Mouse (Mus musculus) small intestine, adult 2 months (tissue): Measurements from ENCODE around the gene Snx29. TPM values are rescaled to one million over a fixed set of nuclear protein-coding genes. Genes with fewer than 3 reads are reported as not detected.

Source experiments
- H3K27ac ChIP-seq: fragments of 200-500 bp; 2 replicates; pipeline ENCODE4 v1.5.1; 2012; ENCODE audit warnings: low read depth, low read length, control low read depth, inconsistent platforms; ENCODE audit not compliant: insufficient read depth
- H3K27me3 ChIP-seq: fragments of 200-500 bp; 2 replicates; pipeline ENCODE4 v1.6.1; 2012; ENCODE audit warnings: mild to moderate bottlenecking, moderate library complexity, low read length, inconsistent platforms; ENCODE audit not compliant: control insufficient read depth, insufficient read depth
- H3K36me3 ChIP-seq: fragments of 200-500 bp; 2 replicates; pipeline ENCODE4 v1.6.1; 2012; ENCODE audit warnings: mild to moderate bottlenecking, low read length, control low read depth, inconsistent platforms; ENCODE audit not compliant: control insufficient read depth, insufficient read depth
- H3K4me1 ChIP-seq: fragments of 200-500 bp; 2 replicates; pipeline ENCODE4 v1.6.1; 2012; ENCODE audit warnings: low read length, inconsistent platforms, mixed read lengths; ENCODE audit not compliant: control insufficient read depth, insufficient read depth, insufficient read length
- H3K4me3 ChIP-seq: fragments of 200-500 bp; 2 replicates; pipeline ENCODE4 v1.5.1; 2012; ENCODE audit warnings: low read depth, mild to moderate bottlenecking, control low read depth, inconsistent platforms, low read length, moderate library complexity
- CTCF ChIP-seq: fragments of 200-500 bp; IDR thresholded peaks from 2 replicates; pipeline ENCODE4 v1.5.1; 2012; ENCODE audit warnings: low read depth, mild to moderate bottlenecking, control low read depth, inconsistent platforms, low read length, moderate library complexity, mixed read lengths; ENCODE audit not compliant: insufficient replicate concordance, insufficient read length; ENCODE audit errors: extremely low read depth
- POLR2A ChIP-seq: fragments of 200-500 bp; IDR thresholded peaks from 2 replicates; pipeline ENCODE4 v1.6.1; 2012; ENCODE audit warnings: low read depth, mild to moderate bottlenecking, control low read depth, inconsistent platforms, low read length, moderate library complexity
- WGBS: fragments of 180-500 bp; shearing (Covaris S2); methylation state at CpG from one replicate; pipeline ENCODE4 v1.1.7; 2018; 5-methylcytosine and 5-hydroxymethylcytosine counted together
- polyA plus RNA-seq: library from polyadenylated mRNA; depleted of rRNA; stranded (reverse); fragments of >200 nt; gene quantifications from 2 replicates; pipeline ENCODE4 v1.2.3, GENCODE M21; 2012

Gene Snx29
- polyA plus RNA-seq, 1 experiment = 6.0 TPM

DNA sequence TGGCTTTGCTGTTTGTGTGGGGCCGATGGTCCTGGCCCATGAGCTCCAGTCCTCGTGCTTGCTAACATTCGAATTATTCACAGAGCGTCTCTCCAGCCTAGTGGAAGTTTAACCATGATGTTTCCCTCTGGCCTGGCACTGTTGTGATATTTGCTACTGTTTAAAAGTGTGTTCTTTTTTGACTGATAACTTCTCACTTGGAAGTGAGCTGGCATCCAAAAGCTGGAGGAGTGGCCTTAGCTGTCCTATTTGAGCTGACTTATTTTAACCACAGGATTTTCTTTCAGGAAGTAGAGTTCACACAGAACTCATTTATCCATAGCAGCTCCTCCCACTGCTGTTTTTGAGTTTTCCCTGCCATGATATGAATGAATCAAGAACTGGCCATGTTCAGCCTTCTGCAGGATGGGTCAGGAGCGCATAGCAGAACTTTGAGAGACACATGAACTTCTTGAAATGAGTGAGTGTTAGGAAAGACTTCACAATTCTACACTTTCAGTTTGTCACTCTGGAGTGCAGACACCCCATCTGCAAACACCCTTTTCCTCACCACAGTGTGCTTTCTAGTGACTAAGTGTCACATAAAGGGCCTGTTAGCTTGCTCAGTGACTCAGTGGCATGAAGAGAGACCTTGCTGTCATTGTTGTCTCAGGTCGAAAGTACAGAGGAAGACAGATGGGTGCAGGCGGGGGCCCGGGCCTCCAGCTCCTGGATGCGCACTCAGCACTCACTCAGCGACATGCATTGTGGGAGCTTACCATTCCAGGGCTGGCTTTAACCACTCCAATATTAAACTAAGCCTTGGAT is 152.6 kb downstream of the Snx29 start:
- TF ChIP-seq POLR2A (no peak), CTCF (no peak)
- H3K4me3 ChIP-seq = no peak overlapping the region
- peaks cover 10% of the 10 kb centered on the region; the same call in 1 of the 2 replicates for H3K4me1 ChIP-seq
- 84% methylated on average over 10 of the region's 10 CpGs for WGBS
- H3K27me3 ChIP-seq = no peaks in the 10 kb centered on the region
- H3K27ac ChIP-seq = no peak overlapping the region
- H3K36me3 ChIP-seq = no peaks in the 10 kb centered on the region; the same call in 1 of the 2 replicates

DNA sequence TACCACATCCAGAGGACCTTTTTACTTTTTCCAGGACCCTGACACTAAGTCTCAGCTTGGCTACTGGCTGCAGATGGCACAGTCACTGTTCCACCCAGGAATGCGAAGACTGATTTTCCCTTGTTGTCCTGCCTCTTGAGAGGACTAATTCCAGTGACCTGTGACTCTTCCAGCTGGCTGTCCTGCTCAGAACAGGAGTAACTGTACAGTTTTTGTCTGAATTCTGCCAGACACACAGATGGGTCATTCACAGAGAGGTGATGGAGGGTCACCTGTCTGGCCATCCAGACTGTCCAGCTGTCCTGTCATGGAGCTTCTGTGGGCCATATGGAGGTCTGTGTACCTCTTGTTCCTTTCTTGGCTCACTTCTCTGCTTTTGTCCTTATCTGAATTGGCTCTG is 153.6 kb downstream of the Snx29 start:
- WGBS = 100% methylated on average over 1 of the region's 1 CpGs

DNA sequence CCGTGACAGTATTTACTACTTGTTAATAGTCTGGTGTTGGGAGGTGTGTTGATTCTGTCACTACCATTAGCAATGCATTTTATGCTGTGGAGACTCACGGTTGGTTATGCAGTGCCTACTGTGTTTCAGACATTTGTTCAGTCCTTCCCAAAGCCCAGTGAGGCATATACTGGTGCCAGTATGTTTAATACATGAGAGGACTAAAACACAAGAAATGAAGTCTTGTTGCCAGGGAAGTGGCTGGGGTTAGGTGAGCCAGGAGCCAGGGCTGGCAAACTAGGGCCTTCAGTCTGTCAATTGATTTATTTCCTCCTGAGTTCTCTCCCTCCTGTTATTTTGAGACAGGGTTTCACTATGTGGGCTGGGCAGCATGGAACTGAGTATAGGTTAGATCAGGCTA is 154.3 kb downstream of the Snx29 start:
- Histone ChIP-seq H3K27ac (no peak overlapping the region), H3K36me3 (no peaks in the 10 kb centered on the region; the same call in 1 of the 2 replicates), H3K4me3 (no peak overlapping the region), H3K27me3 (no peaks in the 10 kb centered on the region), H3K4me1 (peaks cover 10% of the 10 kb centered on the region; the same call in 1 of the 2 replicates)
- WGBS = 83% methylated on average over 2 of the region's 2 CpGs
- TF ChIP-seq POLR2A (no peak), CTCF (no peak)

More for the DNA sequence above, 153.6 kb downstream of the Snx29 start:
- Histone ChIP-seq H3K4me1 (peaks cover 10% of the 10 kb centered on the region; the same call in 1 of the 2 replicates), H3K27me3 (no peaks in the 10 kb centered on the region), H3K27ac (no peak overlapping the region), H3K4me3 (no peak overlapping the region), H3K36me3 (no peaks in the 10 kb centered on the region; the same call in 1 of the 2 replicates)
- TF ChIP-seq CTCF = no peak
- TF ChIP-seq POLR2A = no peak

- Histone ChIP-seq H3K4me3 (no peak overlapping the region), H3K27ac (no peak overlapping the region), H3K4me1 (peaks cover 10% of the 10 kb centered on the region; the same call in 1 of the 2 replicates), H3K27me3 (no peaks in the 10 kb centered on the region), H3K36me3 (no peaks in the 10 kb centered on the region; the same call in 1 of the 2 replicates)
- 57% methylated on average over 5 of the region's 5 CpGs for WGBS
- TF ChIP-seq POLR2A (no peak), CTCF (no peak)
Measured at GRCm38 (mm10) chr16:11477591-11477990, 154.9 kb downstream of the Snx29 start.

DNA sequence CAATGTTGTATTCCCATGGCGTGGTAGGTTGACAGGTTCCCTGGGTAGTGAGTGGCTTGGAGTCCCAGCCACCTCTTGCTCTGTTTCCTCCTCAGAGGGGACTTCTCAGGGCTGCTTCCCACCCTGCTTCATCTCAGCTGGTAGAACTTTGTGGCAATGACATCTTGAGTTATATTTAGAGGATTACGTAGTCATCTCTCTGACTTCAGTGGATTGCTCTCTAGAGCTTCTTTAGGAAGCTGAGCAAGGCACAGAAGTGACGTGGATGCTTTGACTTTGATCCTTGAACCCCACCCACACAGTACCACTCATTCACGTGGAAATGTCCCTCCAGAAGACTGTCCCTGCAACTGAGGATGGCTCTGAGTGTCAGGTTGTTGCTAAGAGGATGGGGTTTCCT is 156.9 kb downstream of the Snx29 start:
- Histone ChIP-seq H3K27ac (no peak overlapping the region), H3K4me1 (peaks cover 6% of the 10 kb centered on the region; the same call in 1 of the 2 replicates), H3K36me3 (no peaks in the 10 kb centered on the region; the same call in 1 of the 2 replicates), H3K27me3 (no peaks in the 10 kb centered on the region), H3K4me3 (no peak overlapping the region)
- TF ChIP-seq POLR2A (no peak), CTCF (no peak)
- WGBS = 80% methylated on average over 4 of the region's 4 CpGs

GRCm38 (mm10) chr16:11482189-11482588 is 159.5 kb downstream of the Snx29 start:
- no peak overlapping the region for H3K4me3 ChIP-seq
- TF ChIP-seq CTCF (no peak), POLR2A (no peak)
- no peaks in the 10 kb centered on the region for H3K36me3 ChIP-seq
- WGBS = 75% methylated on average over 2 of the region's 2 CpGs
- H3K4me1 ChIP-seq = peaks cover 2% of the 10 kb centered on the region; the same call in 1 of the 2 replicates
- no peaks in the 10 kb centered on the region for H3K27me3 ChIP-seq
- H3K27ac ChIP-seq = no peak overlapping the region

DNA sequence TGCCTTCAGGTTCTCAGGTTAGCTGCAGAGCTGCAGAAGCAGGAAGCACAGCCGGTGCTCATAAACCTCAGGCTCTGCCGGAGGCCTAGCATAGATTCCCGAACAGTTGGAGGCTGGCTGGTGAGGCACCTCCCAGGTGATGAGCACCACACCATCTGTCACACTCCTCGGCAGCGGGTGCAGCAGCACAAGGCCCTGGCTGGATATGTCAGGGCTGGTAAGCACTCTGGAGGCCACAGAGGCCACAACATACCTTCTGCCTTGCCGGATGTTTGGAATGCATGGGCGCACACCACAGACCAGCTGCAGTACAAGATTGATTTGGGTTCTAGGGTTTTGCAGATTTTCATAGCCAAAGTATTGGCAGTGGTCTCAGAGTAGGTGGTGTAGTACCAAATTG is 172.2 kb downstream of the Snx29 start:
- WGBS = 75% methylated on average over 7 of the region's 7 CpGs
- TF ChIP-seq POLR2A (no peak), CTCF (no peak)
- no peaks in the 10 kb centered on the region for H3K4me1 ChIP-seq
- no peaks in the 10 kb centered on the region for H3K27me3 ChIP-seq
- H3K27ac ChIP-seq = no peak overlapping the region
- no peaks in the 10 kb centered on the region for H3K36me3 ChIP-seq
- no peak overlapping the region for H3K4me3 ChIP-seq

DNA sequence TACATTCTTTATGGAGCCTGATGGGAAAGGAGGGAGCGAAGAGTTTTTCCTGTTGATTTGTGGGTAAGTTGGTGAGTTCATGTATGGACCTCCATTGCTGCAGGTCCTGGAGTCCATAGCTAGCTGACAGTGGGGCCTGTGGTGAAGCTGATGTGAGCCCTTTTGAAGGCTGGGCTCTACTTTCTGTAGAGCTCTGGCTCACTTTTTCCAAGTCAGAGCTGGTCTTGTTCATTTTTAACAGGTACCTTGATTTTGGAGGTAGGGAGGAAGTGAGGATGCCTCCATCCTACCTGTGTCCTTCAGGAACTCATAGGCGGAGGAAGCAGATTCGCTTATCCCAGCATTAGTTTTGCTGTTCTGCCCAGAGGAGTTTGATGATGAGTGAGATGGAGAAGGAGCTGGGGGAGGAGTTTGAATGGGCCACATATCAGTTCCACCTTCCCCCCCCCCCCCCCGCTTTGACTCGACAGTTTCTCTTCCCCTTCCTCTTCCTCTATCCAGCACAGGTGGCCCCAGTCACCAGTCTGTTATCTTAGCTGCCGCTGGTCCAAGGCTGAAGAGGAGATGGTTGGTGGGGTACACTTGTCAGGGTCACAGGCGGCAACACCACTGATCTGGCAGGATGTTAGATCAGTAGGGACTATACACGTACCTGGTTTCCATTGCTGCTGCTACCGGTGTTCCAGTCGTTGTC is 173.4 kb downstream of the Snx29 start:
- Histone ChIP-seq H3K27ac (no peak overlapping the region), H3K4me1 (no peaks in the 10 kb centered on the region), H3K4me3 (no peak overlapping the region), H3K36me3 (no peaks in the 10 kb centered on the region), H3K27me3 (no peaks in the 10 kb centered on the region)
- TF ChIP-seq CTCF = no peak
- no peak for TF ChIP-seq POLR2A
- 78% methylated on average over 10 of the region's 10 CpGs for WGBS
